Mouse (Mus musculus) heart, adult 2 months (tissue): ENCODE results near the gene Coro6.

Experiments used
- CTCF ChIP-seq: fragments of 200-600 bp; IDR thresholded peaks from 2 replicates; pipeline ENCODE4 v1.8.1; 2022; ENCODE audit warnings: antibody characterized with exemption, mild to moderate bottlenecking, moderate library complexity
- EP300 ChIP-seq: fragments of 200-500 bp; IDR thresholded peaks from 2 replicates; pipeline ENCODE4 v1.6.1; 2011; ENCODE audit warnings: low read depth, low read length, control low read depth; ENCODE audit not compliant: insufficient read depth
- POLR2A ChIP-seq: fragments of 200-500 bp; IDR thresholded peaks from 2 replicates; pipeline ENCODE4 v1.6.1; 2011; ENCODE audit warnings: mild to moderate bottlenecking, low read depth, low read length, control low read depth; ENCODE audit not compliant: insufficient read depth

DNA sequence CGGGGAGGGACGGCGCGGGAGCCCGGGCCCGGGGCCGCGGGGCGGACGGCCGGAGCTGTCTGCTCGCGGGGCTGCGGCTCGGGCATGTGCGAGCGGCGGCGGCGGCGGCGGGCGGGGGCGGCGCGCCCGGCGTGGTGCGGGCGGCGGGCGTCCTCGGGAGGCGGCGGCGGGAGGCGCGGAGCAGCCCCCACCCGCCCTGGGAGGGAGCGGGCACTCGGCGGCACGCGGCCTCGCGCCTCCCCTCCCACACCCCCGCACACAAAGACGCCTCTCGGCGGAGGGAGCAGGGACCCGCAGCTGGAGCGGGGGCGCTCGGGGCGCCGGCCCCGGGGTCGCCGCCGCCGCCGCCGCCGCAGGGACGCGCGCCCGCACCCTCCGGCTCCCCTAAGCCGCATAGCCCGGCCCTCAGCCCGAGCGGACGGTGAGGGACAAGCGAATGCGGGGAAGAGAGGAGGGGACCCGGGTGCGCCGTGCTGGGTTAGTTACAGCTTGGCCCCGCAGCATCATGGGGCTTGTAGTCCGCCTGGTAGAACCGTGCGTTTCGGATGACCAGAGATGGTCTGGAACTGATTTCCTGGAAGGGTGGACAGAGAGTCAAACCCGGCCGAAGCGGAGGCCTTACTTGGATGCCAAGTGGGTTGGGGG lies 27.5 kb downstream of the Coro6 start, which contains the start of gene Ankrd13b:
- TF ChIP-seq POLR2A (peak; percentile 38; the same call in 1 of the 2 replicates), CTCF (no peak), EP300 (no peak)
